Mouse (Mus musculus): ENCODE results near the gene Odaph. TPM values are rescaled to one million over a fixed set of nuclear protein-coding genes. Genes with fewer than 3 reads are reported as not detected.
"Not testable (repeated sequence)": the region's sequence is repeated elsewhere in the genome, so short reads cannot be mapped to it uniquely, and the experiment has no call there.

Odaph gene
- total RNA-seq (2021), result not detected

DNA sequence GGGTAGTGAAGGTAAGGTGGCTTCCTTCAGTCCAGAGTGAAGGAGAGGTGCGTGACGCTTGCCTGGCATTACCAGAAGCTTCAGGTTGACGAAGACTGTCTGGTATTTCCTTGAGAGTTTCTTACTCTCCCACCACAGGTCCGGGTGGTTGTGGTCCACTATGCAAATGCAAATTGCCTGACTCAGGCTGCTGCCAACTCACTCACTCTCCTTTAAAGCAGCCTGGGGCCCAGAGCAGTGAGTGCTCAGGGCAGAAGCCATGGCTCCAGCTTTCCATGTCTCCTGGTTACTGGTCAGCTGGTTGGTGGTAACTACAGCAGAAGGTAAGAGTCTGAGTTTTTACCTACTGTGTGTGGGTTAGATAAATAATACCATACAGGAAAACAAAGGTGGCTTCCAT, at the start of gene Odaph:
Gene Odaph, plus strand, starts transcription at position 240 of the 400 bp plus-strand sequence.
- DNase-seq (ENCODE audit: low spot score in 2 of 2), result no peak
- intact Hi-C loops (cut with DNase I), result no loop called here

DNA sequence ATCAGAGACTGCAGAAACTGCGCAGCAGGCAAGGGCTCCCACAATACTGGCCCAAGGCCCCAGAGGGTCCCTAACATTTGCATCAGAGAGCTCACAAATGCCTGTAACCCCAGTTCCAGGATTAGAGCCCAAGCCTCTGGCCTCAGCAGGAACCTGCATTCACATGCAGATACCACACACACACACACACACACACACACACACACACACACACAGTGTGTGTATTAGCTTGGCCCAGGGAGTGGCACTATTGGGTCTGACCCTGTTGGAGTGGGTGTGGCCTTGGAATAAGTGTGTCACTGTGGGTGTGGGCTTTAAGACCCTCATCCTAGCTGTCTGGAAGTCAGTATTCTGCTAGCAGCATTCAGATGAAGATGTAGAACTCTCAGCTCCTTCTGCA, 41.7 kb upstream of the Odaph start:
- intact Hi-C loops (cut with DNase I); DNase-seq (ENCODE audit: low spot score in 2 of 2): not testable (repeated sequence)

- DNase-seq (ENCODE audit: low spot score in 2 of 2), result no peak
- intact Hi-C loops (cut with DNase I), result no loop called here
Observed at GRCm38 (mm10) chr5:91947008-91947407, 40.3 kb upstream of the Odaph start.

DNA sequence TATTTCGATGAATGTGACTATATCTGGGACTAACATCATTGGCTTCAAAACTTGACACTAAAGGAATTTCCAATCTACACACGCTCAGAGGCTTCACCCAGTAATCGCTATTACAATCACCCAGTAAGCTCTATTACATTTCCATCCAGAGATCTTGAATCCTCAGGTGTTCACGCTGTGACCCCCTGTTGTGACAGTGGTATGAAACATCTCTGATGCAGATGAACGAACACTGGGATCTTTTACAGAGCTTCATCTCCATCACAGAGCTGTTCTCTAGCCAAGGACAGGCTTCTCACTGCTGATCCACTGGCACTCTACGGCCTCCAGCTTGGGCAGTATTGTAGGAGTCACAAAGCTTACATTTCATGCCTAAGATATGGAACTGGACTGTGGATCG, 37.8 kb upstream of the Odaph start:
- intact Hi-C loops (cut with DNase I), result no loop called here

DNA sequence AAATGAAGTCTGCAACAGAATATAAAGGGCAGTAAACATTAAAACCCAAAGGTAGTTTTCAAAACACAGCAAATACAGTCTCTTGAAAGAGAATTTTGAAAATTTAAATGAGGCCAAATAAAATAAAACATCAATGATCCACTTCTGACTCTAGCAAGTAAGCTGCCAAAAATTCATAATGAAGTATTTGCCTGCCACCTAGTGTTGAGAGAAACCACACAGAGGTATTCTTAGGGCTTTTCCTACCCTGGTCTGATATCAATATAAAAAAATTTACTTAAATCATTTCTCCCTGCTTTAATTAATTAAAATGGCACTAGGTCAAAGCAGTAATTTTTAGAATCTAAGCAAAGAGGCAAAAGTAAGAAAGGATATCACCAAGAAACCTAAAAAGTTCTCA, 35.9 kb upstream of the Odaph start:
- DNase-seq (ENCODE audit: low spot score in 2 of 2), result no peak
- intact Hi-C loops (cut with DNase I), result loop anchor here (5.0 to 10.0 kb wide), 2 partner anchors 437 to 999 kb away; partner anchors contain the start of gene Parm1

More for the DNA sequence above, 37.8 kb upstream of the Odaph start:
- no peak for DNase-seq (ENCODE audit: low spot score in 2 of 2)

- no peak for DNase-seq (ENCODE audit: low spot score in 2 of 2)
- intact Hi-C loops (cut with DNase I), result loop anchor here (10.0 kb wide), 1 partner anchor 442 kb away; the partner anchor contains the start of gene Parm1
Observed at GRCm38 (mm10) chr5:91956991-91957760, 30.1 kb upstream of the Odaph start.

GRCm38 (mm10) chr5:91959096-91959495, 28.2 kb upstream of the Odaph start:
- intact Hi-C loops (cut with DNase I), result loop anchor here (10.0 kb wide), 1 partner anchor 444 kb away; the partner anchor contains the start of gene Parm1

DNA sequence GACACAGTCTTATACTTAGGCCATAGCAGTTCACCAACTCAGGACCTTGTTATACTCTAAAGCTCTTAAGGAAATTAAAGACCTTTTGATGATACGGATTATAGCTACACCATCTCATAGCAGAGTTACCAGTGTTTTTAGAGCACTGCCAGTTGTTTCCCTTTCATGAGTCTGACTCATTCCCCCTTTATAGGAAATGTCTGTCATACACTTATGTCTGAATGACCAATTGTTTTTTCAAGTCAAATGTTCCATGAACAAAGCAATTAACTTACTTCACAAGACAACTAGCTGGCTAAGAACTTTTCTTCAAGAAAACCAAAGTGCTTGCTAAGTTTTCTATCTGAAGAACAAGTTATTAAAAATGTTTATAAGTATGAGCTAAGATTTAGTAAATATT, 27.3 kb upstream of the Odaph start:
- no peak for DNase-seq (ENCODE audit: low spot score in 2 of 2)
- intact Hi-C loops (cut with DNase I), result loop anchor here (5.0 to 10.0 kb wide), 3 partner anchors 42 to 445 kb away; partner anchors contain the start of genes Parm1 and Uso1

More at GRCm38 (mm10) chr5:91959096-91959495, 28.2 kb upstream of the Odaph start:
- DNase-seq (ENCODE audit: low spot score in 2 of 2), result no peak

DNA sequence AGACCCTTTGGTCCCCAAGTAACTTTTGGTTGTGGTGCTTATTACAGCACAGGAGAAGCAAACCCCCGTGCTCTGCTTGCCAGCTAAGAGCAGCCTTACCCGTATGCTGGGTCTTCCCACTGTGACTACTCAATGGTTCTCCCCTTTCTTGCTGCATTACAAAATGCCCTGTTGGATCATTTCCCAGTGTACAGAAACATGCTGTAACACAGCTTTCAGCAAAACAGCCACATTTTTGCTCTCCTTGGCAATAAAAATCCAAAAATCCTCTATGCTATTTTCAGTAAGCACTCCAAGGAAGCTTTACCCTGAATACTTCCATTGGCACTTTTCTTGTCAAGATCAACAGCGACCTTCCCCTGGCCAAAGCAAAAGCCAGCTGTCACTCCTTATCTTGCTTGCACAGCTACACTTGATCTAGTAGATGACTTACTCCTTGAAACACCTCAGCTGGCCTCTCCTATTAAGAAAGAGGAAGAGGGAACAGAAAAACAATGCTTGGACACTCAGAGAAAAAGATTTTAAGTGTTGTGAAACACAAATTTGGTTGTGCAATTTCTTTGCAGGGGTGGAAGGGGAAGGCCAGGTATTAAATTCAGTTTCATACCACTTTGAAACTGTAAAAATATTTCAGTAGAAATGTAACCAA, 26.5 kb upstream of the Odaph start:
- no peak for DNase-seq (ENCODE audit: low spot score in 2 of 2)

GRCm38 (mm10) chr5:91961370-91961769, 25.9 kb upstream of the Odaph start:
- intact Hi-C loops (cut with DNase I), result loop anchor here (5.0 kb wide), 2 partner anchors 41 to 176 kb away; partner anchors contain the start of gene Uso1
- no peak for DNase-seq (ENCODE audit: low spot score in 2 of 2)

More for the DNA sequence above, 26.5 kb upstream of the Odaph start:
- intact Hi-C loops (cut with DNase I), result loop anchor here (5.0 kb wide), 2 partner anchors 42 to 177 kb away; partner anchors contain the start of gene Uso1

- DNase-seq (ENCODE audit: low spot score in 2 of 2), result no peak
- intact Hi-C loops (cut with DNase I), result loop anchor here (5.0 kb wide), 2 partner anchors 40 to 175 kb away; partner anchors contain the start of gene Uso1
Observed at GRCm38 (mm10) chr5:91962259-91962638, 25.0 kb upstream of the Odaph start.

DNA sequence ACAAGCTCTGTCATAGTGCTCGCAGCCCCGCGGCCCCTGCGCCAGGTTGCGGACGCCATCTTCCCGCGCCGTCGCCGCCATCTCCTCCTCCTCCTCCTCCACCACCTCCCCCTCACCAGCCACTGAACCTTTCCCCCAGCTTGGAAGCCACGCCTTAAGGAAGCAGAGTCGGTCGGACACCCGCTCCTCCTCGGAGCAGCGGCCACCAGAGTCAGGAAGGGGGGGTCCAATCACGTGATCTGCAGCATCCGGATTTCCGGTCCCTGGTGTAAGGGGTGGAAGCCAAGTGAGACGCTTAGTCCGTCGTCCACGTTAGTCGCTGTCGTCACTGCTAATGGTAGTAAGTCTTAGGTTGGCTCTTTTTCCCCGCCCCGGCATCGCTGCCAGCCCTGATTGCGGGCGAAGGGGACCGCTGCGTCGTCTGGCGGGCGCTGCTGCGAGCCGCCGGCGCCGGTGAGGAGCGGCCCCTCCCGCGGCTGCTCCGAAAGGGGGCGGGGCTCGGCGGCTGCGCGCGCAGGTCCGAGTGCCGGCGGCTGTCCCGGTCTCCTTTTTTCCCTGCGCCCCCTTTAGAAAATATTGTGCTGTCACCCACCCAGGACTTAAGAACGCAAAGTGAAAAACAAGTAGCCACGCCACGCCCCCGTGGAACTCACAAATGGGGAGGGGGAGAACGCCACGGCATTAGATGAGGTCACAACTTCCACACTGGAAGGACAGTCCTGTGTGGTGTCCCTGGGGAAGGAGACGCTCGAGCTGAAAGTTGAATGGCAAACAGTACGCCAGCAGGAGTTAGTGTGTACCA, 24.4 kb upstream of the Odaph start, which contains the start of gene Rchy1:
Gene Rchy1, minus strand, starts transcription at position 430 of the 802 bp plus-strand sequence.
- DNase-seq (ENCODE audit: low spot score in 2 of 2), result peak; percentile 89 to 92
- intact Hi-C loops (cut with DNase I), result loop anchor here (1.0 to 5.0 kb wide), 3 partner anchors 39 to 174 kb away; partner anchors contain the start of genes G3bp2 and Uso1

DNA sequence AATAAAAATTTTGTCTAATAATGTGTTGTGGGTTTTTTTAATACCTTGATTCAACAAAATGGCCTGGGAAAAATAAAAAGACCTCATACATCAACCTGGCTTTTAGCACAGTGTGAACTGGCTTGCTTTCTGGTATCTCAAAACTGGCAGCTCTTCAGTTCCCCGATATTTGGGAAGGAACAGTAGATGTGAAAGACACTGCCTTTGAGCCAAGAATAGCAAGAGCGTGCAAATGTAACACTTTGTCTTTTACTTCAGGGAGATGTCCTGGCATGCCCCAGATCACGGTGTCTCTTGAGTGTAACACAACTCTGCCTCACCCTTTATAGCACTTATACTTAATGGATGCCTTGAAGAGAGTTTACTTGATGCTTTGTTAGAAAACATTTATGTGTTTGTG, 15.2 kb upstream of the Odaph start:
- intact Hi-C loops (cut with DNase I), result no loop called here
- DNase-seq (ENCODE audit: low spot score in 2 of 2), result no peak

- DNase-seq (ENCODE audit: low spot score in 2 of 2), result no peak
- intact Hi-C loops (cut with DNase I), result no loop called here
Observed at GRCm38 (mm10) chr5:91974002-91974401, 13.3 kb upstream of the Odaph start.

GRCm38 (mm10) chr5:91975758-91976157, 11.5 kb upstream of the Odaph start:
- intact Hi-C loops (cut with DNase I), result no loop called here
- no peak for DNase-seq (ENCODE audit: low spot score in 2 of 2)

DNA sequence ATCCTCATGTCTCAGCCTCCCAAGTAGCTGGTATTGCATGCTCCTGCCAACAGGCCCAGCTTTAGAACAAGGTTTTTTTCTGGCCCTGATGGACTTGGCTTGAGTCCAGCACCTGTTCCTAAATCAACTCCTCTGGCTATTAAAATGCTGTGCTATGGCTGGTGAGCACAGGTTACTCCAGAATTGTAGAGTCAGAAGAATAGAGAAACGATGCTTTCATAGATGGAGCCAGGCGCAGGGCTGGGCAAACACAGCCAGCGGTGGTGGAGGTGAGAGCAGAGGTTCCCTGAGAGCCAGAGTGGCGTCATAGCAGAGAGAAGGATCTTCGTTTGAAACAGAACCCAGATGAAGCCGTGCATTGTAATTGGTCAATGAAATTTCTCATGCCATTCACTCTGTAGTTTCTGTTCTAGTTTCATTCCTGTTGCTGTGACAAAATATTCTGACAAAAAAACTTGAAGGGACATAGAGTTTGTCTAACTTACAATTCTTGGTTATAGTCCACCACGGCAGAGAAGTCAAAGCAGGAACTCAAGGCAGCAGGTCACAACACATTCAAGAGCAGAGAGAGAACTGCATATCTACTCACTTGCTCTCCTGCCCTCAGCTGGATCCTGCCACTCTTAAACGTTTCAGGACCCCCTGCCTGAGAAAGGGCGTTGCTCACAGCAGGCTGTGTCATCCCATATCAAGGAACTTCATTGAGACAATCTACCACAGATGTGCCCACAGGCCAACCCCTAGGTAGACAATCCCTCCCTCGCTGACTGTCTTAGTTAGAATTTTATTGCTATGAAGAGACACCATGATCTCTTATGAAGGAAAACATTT, 10.5 kb upstream of the Odaph start:
- intact Hi-C loops (cut with DNase I), result no loop called here
- DNase-seq (ENCODE audit: low spot score in 2 of 2), result no peak

- no peak for DNase-seq (ENCODE audit: low spot score in 2 of 2)
- intact Hi-C loops (cut with DNase I), result no loop called here
Observed at GRCm38 (mm10) chr5:91977397-91977770, 9.9 kb upstream of the Odaph start.

DNA sequence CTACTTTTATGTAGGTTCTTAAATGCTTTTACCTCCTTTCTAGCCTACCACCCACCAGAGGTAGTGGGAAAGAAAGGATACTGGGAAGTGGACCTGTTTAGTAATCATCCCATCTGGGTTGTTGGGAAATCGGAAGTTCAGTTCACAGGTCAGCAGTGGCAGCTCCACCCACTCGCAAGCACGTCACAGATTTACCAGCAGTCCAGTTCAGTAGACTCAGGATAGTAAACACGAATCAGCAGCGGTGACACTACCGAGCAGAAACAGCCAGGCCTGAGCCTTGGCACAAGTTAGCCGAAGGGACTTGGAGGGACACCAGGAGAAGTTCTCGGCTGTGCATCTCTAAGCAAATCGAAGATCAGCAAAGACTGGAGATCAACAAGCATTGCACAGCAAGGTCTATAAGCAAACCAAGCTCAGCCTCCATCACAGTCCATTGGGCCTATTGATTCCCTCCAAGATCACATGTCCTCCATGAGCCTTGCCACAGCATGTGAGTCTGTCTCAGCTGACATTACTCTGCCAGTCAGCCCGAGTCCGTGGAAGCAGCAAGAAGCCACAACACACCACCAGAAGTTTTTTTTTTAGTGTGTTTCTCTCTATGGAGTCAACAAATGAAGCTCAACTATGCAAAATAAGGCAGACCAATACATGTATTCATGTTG, 6.0 kb upstream of the Odaph start:
- intact Hi-C loops (cut with DNase I), result no loop called here

More for the DNA sequence above, 6.0 kb upstream of the Odaph start:
- no peak for DNase-seq (ENCODE audit: low spot score in 2 of 2)

Measured in left cerebral cortex, postnatal 36 days (tissue).